Mouse (Mus musculus) left cerebral cortex, postnatal 36 days (tissue): ENCODE data around the gene Gm21981. TPM values are rescaled to one million over a fixed set of nuclear protein-coding genes. Genes with fewer than 3 reads are reported as not detected.
"Not testable (repeated sequence)": the region's sequence is repeated elsewhere in the genome, so short reads cannot be mapped to it uniquely, and the experiment has no call there.

Experiments
- DNase-seq, 2 experiments: peaks; one replicate each; pipeline ENCODE4 v3.0.0; 2021 to 2022; ENCODE audit warnings: low spot score in 2 of 2, mixed read lengths in 1 of 2
- intact Hi-C: fragments of 180-260 bp; cut with DNase I; formaldehyde crosslinking; loops from one replicate; pipeline ENCODE4 v1.15.1; 2025
- total RNA-seq, 2 experiments: library from RNA; stranded (reverse); gene quantifications; 2 replicates each; pipeline ENCODE4 v1.2.3; 2021

The Gm21981 gene
- total RNA-seq, 2 experiments from 2014 or later = 5.2 to 6.2 TPM

- intact Hi-C loops = no loop called here
- DNase-seq = no peak
These were observed 16.0 kb downstream of the Gm21981 start for GRCm38 (mm10) chr17:47678238-47678637.

DNA sequence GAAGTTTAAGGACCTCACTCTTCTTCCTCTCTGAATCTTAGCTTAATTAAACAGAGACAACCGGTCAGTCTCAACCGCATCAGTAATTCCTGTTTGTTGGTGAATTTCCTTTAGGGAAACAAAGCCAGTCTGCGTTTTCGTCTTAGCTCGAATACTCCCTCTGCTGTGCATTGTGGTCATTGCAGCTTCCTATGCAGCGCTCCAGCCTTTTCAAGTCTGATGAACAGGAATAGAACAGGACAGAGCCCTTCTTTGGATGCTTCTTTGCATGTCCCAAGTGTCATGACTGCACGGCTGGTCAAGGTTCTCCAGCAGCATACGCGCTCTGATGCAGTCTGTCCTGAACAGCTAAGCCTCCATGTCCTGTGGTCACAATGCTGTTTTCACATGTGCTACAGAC is 17.7 kb downstream of the Gm21981 start:
- peak; percentile 68 to 76 for DNase-seq
- intact Hi-C loops = no loop called here

- DNase-seq = peak; percentile 55 to 60
- intact Hi-C loops = loop anchor here (5.0 kb wide), 1 partner anchor 40 kb away; the partner anchor contains the start of gene Usp49
These were observed 21.7 kb downstream of the Gm21981 start for GRCm38 (mm10) chr17:47672311-47673111.

- DNase-seq = peak in 1 of 2 experiments; percentile 31
- intact Hi-C loops = loop anchor here (5.0 kb wide), 1 partner anchor 40 kb away; the partner anchor contains the start of gene Usp49
These were observed 22.3 kb downstream of the Gm21981 start for GRCm38 (mm10) chr17:47671988-47672310.

DNA sequence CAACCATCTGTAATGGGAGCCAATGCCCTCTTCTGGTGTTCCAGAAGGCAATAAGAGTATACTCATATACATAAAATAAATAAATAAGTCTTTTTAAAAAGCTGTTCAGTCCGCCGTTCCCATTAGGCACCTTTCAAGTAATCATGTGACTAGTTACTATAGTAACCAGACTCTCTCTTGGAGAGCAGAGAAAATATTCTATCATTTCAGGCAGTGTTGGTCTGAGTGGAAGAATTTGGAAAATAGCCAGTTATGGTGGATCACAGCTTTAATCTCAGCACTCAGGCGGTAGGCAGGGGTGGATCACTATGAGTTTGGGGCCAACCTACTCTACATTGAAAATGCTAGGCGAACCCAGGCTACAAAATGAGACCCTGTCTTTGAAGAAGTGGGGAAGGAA is 25.1 kb downstream of the Gm21981 start:
- intact Hi-C loops = no loop called here

DNA sequence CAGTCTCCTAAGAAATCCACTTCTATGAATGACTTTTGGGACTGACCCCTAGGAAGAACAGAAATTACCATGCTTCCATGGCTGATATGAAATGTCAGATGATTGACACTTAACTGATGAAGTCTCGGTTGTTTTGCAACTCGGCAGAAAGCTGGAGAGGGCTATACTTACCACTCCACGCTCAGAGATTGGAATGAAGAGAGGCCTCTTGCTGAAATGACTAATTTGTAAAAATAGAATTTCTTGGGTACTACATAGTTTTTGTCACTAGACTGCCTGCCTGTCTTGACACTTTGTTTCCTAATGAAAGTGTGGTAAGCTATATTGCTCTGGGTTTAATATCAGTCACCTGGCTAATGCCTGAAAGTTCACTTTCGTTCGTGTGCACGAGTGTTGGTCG is 29.8 kb downstream of the Gm21981 start:
- no peak for DNase-seq
- intact Hi-C loops = no loop called here

More for the DNA sequence above, 25.1 kb downstream of the Gm21981 start:
- no peak for DNase-seq

DNA sequence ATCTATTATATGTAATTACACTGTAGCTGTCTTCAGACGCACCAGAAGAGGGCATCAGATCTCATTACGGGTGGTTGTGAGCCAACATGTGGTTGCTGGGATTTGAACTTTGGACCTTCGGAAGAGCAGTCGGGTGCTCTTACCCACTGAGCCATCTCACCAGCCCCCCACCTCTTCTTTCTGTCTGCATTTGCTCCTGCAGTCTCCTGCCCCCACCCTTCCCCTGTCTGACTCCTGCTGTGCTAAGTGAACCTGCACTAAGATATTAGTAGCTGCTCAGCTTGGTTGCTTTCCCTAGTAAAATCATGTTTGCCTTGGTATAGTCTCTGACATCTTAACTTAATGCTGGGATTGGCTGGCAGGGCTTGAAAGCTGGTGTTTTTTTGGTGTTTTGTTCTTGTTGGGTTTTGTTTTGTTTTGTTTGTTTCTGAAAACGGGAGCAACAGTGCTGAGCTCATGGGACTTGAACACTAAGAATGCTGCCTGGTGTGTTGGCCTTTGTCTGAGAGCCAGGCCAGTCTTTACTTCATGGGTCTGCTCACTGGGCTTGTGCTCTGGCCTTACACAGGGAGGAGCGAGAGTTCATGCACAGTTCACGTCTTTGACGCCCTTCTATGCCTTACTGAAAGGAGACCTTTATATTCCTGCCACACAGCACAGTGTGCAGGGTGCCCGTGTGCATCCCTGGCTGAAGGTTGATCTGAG is 31.1 kb downstream of the Gm21981 start:
- intact Hi-C loops = no loop called here

DNA sequence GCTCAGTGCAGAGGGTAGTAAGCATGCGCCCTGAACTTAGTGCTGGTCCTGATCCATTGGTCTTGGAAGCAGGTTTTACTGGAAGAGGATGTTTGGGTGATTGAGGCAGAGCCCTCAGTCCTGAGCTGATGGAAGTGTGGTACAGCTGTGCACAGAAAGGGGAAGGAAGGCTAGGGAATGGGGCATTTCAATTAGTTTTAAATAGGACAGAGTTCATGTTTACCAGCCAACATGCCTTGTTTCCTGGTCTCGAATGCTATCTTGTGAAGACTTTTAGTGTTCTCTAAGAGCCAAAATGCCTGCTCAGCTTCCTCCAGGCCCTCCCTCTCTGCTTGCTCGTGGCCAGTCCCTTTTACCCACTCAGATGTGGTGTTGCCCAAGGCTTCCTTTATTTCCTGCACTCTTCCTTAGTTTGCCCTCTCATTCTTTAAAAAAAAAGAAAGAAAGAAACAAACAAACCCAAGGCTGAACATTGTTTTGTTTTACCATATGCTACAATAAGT is 35.5 kb downstream of the Gm21981 start:
- intact Hi-C loops = no loop called here
- no peak for DNase-seq

More for the DNA sequence above, 31.1 kb downstream of the Gm21981 start:
- no peak for DNase-seq

- DNase-seq = no peak
- intact Hi-C loops = no loop called here
These were observed 36.4 kb downstream of the Gm21981 start for GRCm38 (mm10) chr17:47657901-47658300.

DNA sequence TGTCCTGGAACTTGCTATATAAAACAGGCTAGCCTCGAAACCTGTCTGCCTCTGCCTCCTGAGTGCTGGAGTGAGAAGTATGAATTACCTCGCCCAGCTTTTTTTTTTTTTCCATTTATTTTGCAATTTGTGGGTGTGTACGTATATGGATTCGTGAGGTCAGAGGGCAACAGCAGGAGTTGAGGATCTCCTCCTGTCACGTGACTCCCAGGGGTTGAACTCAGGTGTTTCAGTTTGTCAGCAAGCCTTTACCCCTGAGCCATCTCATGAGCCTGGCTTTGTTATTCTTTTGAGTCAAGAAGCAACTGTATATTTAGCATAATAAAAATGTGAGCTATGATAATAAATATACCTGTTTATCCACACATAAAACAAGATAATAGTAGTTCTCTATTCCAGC is 38.6 kb downstream of the Gm21981 start:
- intact Hi-C loops = no loop called here
- no peak for DNase-seq

DNA sequence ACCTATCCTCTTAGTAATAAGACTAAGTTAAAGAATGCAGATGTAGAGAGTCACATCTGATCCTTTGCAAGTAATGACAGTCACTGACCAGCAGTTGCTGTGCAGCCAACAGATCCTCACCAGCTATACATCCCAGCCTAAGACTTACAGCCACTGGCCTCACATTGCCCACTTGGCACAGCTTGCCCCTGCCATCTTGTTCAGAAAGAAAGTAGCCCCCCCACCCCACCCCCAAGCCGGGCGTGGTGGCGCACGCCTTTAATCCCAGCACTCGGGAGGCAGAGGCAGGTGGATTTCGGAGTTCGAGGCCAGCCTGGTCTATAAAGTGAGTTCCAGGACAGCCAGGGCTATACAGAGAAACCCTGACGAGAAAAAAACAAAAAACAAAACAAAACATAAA is 39.9 kb downstream of the Gm21981 start:
- DNase-seq, intact Hi-C loops: not testable (repeated sequence)

DNA sequence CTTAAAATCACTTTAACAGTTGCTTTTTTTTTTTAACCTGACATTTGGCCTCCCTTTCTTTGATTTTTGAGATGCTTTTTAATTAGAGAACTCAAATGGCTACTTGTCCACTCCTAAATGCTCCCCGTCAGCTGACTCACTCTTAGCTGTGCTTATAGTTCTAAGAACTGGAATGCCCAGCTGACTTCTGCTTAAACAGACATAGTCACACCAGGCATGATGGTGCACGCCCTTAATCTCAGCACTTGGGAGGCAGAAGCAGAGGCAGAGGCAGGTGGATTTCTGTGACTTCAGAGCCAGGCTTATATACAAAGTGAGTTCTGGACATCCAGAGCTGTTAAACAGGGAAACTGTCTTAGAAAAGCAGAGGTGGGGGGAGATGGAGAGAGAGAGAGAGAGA is 42.3 kb downstream of the Gm21981 start:
- no peak for DNase-seq
- intact Hi-C loops = no loop called here

DNA sequence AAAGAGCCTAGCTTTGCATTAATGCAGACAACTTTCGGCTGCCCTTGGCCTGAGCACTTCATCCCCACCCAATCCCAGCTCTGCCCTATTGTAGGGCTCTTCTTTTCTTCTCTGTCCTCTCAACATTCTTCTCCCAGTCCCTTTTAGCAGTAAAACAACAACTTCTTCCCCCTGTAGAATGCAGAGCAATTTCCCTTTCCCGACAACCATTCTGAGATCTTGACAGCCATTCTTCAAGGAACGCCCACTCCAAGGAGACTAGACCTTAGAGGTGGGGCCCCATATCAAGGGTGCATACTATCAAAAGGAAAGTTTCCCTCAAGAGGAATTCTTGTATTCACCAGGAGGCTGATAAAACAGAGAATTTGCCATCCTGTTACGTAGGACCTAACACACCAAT is 45.3 kb downstream of the Gm21981 start:
- intact Hi-C loops = no loop called here

GRCm38 (mm10) chr17:47646683-47647082 is 47.6 kb downstream of the Gm21981 start:
- intact Hi-C loops = no loop called here
- DNase-seq = peak; percentile 14 to 16

More for the DNA sequence above, 45.3 kb downstream of the Gm21981 start:
- DNase-seq = no peak

GRCm38 (mm10) chr17:47642992-47643391 is 51.3 kb downstream of the Gm21981 start:
- intact Hi-C loops = no loop called here
- DNase-seq = no peak

Other genes starting within 250 kb of the Gm21981 start
- 10 to 100 TPM; 16.9 to 20.6 TPM for gene Taf8, start 192.2 kb downstream of the Gm21981 start, total RNA-seq
- 10 to 100 TPM; 30.1 to 34.9 TPM for gene Ccnd3, start 189.4 kb downstream of the Gm21981 start, total RNA-seq
- gene Bysl, start 83.0 kb downstream of the Gm21981 start, total RNA-seq = 10 to 100 TPM; 17.5 to 18.1 TPM
- gene Med20, start 82.9 kb downstream of the Gm21981 start, total RNA-seq = 10 to 100 TPM; 24.7 to 30.7 TPM
- 1 to 10 TPM; 4.5 to 7.8 TPM for gene Gm20517, start 82.9 kb downstream of the Gm21981 start, total RNA-seq
- gene Usp49, start 63.8 kb downstream of the Gm21981 start, total RNA-seq = 10 to 100 TPM; 10.6 to 13.5 TPM
- gene Tomm6, start 6.1 kb downstream of the Gm21981 start, total RNA-seq = 100 to 1,000 TPM; 206 to 219 TPM
- gene Frs3, start 5.4 kb downstream of the Gm21981 start, total RNA-seq = 10 to 100 TPM; 29.8 to 31.6 TPM
- gene Prickle4, start 281 bp upstream of the Gm21981 start, total RNA-seq = 1 to 10 TPM; 3.0 to 3.5 TPM
- not detected for gene Pgc, start 32.4 kb upstream of the Gm21981 start, total RNA-seq
- gene Tfeb, start 42.6 kb upstream of the Gm21981 start, total RNA-seq = 10 to 100 TPM; 10.6 to 12.0 TPM
- gene Mdfi, start 140.2 kb upstream of the Gm21981 start, total RNA-seq = 1 to 10 TPM in 1 of 2 experiments, under 1 TPM in 1; 0.81 to 1.1 TPM
- 10 to 100 TPM; 44.1 to 55.9 TPM for gene Foxp4, start 230.2 kb upstream of the Gm21981 start, total RNA-seq